32 mouse cellular contexts compared by ENCODE assay signal in genomic region chr10:27054488-27054887, GRCm38 (mm10).
DNase-seq lines count a peak whose midpoint lies in the region; ATAC-seq and TF ChIP-seq lines count a peak whose summit lies in the region.
"Had no signal": no experiment of that assay in that cellular context is flagged by ENCODE, and none has a peak within 500 bp of the region (broad histone marks: within the 10 kb centered on the region; RNA-seq: fewer than 3 reads in every experiment).

No protein-coding gene starts in this region.

- no peak overlapping the region for H3K4me3 ChIP-seq in forebrain, postnatal 0 days (ENCODE audit: low read depth, low read length)
- H3K4me3 ChIP-seq: embryonic facial prominence, embryonic 10.5 days; embryonic facial prominence, embryonic 15.5 days; gastrocnemius, adult 2 months; heart, adult 2 months; heart, embryonic 12.5 days; hindbrain, embryonic 15.5 days; kidney, embryonic 15.5 days; layer of hippocampus, adult 2 months; left cerebral cortex, adult 2 months; liver, embryonic 13.5 days; midbrain, embryonic 13.5 days; myocyte; neural tube, embryonic 12.5 days; stomach, embryonic 15.5 days had no signal

- intact Hi-C loops in left cerebral cortex, postnatal 4 days (cut with DNase I) = no loop called here
- intact Hi-C loops in left cerebral cortex, postnatal 14 days (cut with DNase I) = no loop called here

- 14% methylated on average over 4 of the region's 4 CpGs for WGBS in forebrain, postnatal 0 days

- no peak overlapping the region for H3K4me2 ChIP-seq in forebrain, postnatal 0 days (ENCODE audit: low read depth)
- H3K4me2 ChIP-seq: embryonic facial prominence, embryonic 15.5 days; heart, embryonic 12.5 days; hindbrain, embryonic 15.5 days; kidney, embryonic 15.5 days; liver, embryonic 13.5 days; midbrain, embryonic 13.5 days; neural tube, embryonic 12.5 days; stomach, embryonic 15.5 days had no signal

- ATAC-seq in forebrain, postnatal 0 days = peak; percentile 62; the same call in 1 of the 2 replicates
- ATAC-seq: lung, postnatal 0 days; midbrain, embryonic 13.5 days; Patski had no signal

- TF ChIP-seq CTCF in forebrain, postnatal 0 days (IDR thresholded peaks at IDR 0.05; ENCODE audit: low read depth) = no peak

- peak; percentile 5 to 7 for DNase-seq in cerebellum, postnatal 25 days
- DNase-seq in cerebellum, adult 11-12 months = no peak
- DNase-seq in left cerebral cortex, postnatal 4 days = peak; percentile 5
- no peak for DNase-seq in left cerebral cortex, postnatal 14 days (ENCODE audit: low spot score in 2 of 2)
- DNase-seq in brain, adult 2 months (ENCODE audit: low read depth, low spot score) = peak; percentile 8
- no peak for DNase-seq in forebrain, postnatal 0 days
- no peak for DNase-seq in adrenal gland, adult 18-20 months (ENCODE audit: low spot score in 2 of 2)
- DNase-seq: adrenal gland, postnatal 25 days; cerebellum, adult 8-10 months; gastrocnemius, adult 2 months; gastrocnemius, postnatal 36 days; heart, adult 2 months; heart, postnatal 4 days; kidney, adult 18-20 months; kidney, postnatal 25 days; liver, embryonic 13.5 days; lung, adult 18-20 months; right cerebral cortex, postnatal 14 days had no signal

- 0 out of 2 replicates have a peak, but pooled peaks cover 4% of the 10 kb centered on the region for H3K4me1 ChIP-seq in forebrain, postnatal 0 days (ENCODE audit: insufficient read depth)
- H3K4me1 ChIP-seq: embryonic facial prominence, embryonic 10.5 days; embryonic facial prominence, embryonic 15.5 days; heart, embryonic 12.5 days; hindbrain, embryonic 15.5 days; kidney, embryonic 15.5 days; liver, embryonic 13.5 days; neural tube, embryonic 12.5 days; stomach, embryonic 15.5 days had no signal

- no peaks in the 10 kb centered on the region for H3K27me3 ChIP-seq in forebrain, postnatal 0 days (ENCODE audit: insufficient read depth, low read length)
- H3K27me3 ChIP-seq: embryonic facial prominence, embryonic 15.5 days; heart, embryonic 12.5 days; hindbrain, embryonic 15.5 days; kidney, embryonic 15.5 days; liver, embryonic 13.5 days; midbrain, embryonic 13.5 days; neural tube, embryonic 12.5 days; stomach, embryonic 15.5 days had no signal

- H3K36me3 ChIP-seq in forebrain, postnatal 0 days (ENCODE audit: insufficient read depth) = no peaks in the 10 kb centered on the region
- H3K36me3 ChIP-seq: embryonic facial prominence, embryonic 10.5 days; embryonic facial prominence, embryonic 15.5 days; heart, embryonic 12.5 days; hindbrain, embryonic 15.5 days; kidney, embryonic 15.5 days; liver, embryonic 13.5 days; midbrain, embryonic 13.5 days; neural tube, embryonic 12.5 days; stomach, embryonic 15.5 days had no signal

- H3K27ac ChIP-seq in forebrain, postnatal 0 days (ENCODE audit: low read depth, low read length) = no peak overlapping the region
- H3K27ac ChIP-seq: embryonic facial prominence, embryonic 10.5 days; embryonic facial prominence, embryonic 15.5 days; gastrocnemius, adult 2 months; heart, adult 2 months; hindbrain, embryonic 15.5 days; kidney, embryonic 15.5 days; layer of hippocampus, adult 2 months; left cerebral cortex, adult 2 months; liver, embryonic 13.5 days; macrophage; midbrain, embryonic 13.5 days; neural tube, embryonic 12.5 days; stomach, embryonic 15.5 days had no signal

- no peak overlapping the region for H3K9ac ChIP-seq in forebrain, postnatal 0 days
- H3K9ac ChIP-seq: embryonic facial prominence, embryonic 15.5 days; heart, embryonic 12.5 days; hindbrain, embryonic 15.5 days; kidney, embryonic 15.5 days; liver, embryonic 13.5 days; midbrain, embryonic 13.5 days; neural tube, embryonic 12.5 days; stomach, embryonic 15.5 days had no signal

- no peaks in the 10 kb centered on the region for H3K9me3 ChIP-seq in forebrain, postnatal 0 days (ENCODE audit: low read length)
- H3K9me3 ChIP-seq: embryonic facial prominence, embryonic 10.5 days; embryonic facial prominence, embryonic 15.5 days; heart, embryonic 12.5 days; hindbrain, embryonic 15.5 days; kidney, embryonic 15.5 days; liver, embryonic 13.5 days; midbrain, embryonic 13.5 days; neural tube, embryonic 12.5 days; stomach, embryonic 15.5 days had no signal

Comparison
In these comparisons a context has a peak if more than half of its experiments do, and no peak if none do; other contexts are left out.
1. DNase-seq: peak in cerebellum, postnatal 25 days (2 of 2), left cerebral cortex, postnatal 4 days (single experiment) and brain, adult 2 months (single experiment); none in cerebellum, adult 11-12 months (single experiment), left cerebral cortex, postnatal 14 days (0 of 2), forebrain, postnatal 0 days (single experiment) and adrenal gland, adult 18-20 months (0 of 2).